Mouse (Mus musculus): Measurements from ENCODE around the gene Iqcg. TPM values are rescaled to one million over a fixed set of nuclear protein-coding genes. Genes with fewer than 3 reads are reported as not detected.

The Iqcg gene
- polyA plus RNA-seq, 1 experiment: 0.92 TPM

DNA sequence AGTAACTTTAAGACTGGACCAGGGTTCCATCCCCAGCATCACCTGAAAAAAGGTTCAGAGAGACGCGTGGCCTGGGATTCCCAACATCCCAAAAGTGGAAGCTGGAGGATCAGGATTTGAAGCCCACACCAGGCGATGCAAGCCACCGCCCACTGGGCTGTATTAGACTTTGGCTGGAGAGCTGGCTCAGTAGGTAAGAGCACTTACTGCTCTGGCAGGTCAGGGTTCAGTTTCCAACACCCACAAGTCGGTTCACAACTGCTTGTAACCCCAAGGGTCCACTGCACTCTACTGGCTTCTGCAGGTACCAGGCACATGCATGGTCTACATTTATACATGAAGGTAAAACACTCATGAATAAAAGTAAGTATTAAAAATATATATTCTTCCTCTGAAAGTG, 42.2 kb downstream of the Iqcg start:
- Histone ChIP-seq H3K4me3 (ENCODE audit: insufficient read depth, poor library complexity, severe bottlenecking) (no peak overlapping the region), H3K27me3 (ENCODE audit: control insufficient read depth, insufficient read depth, insufficient read length) (no peaks in the 10 kb centered on the region), H3K36me3 (ENCODE audit: control insufficient read depth, insufficient read depth) (peaks cover 41% of the 10 kb centered on the region), H3K79me2 (ENCODE audit: control insufficient read depth, insufficient read depth) (no peaks in the 10 kb centered on the region), H3K79me3 (ENCODE audit: low read depth) (no peaks in the 10 kb centered on the region), H3ac (ENCODE audit: control insufficient read depth, insufficient read length, low read depth) (no peak overlapping the region)
- TF ChIP-seq MAX (IDR thresholded peaks at IDR 0.05) (no peak), CTCF (IDR thresholded peaks at IDR 0.05; ENCODE audit: control insufficient read depth, insufficient read depth, insufficient read length) (no peak), MYOD1 (IDR thresholded peaks at IDR 0.05; ENCODE audit: control insufficient read depth, insufficient read length, low read depth) (no peak), CEBPB (IDR thresholded peaks at IDR 0.05; ENCODE audit: low read depth) (no peak), MYOG (IDR thresholded peaks at IDR 0.05; ENCODE audit: control insufficient read depth, extremely low read depth, insufficient read length) (no peak), USF1 (IDR thresholded peaks at IDR 0.05; ENCODE audit: low read depth) (no peak), FOSL1 (IDR thresholded peaks at IDR 0.05; ENCODE audit: insufficient read depth, low read length, poor library complexity, severe bottlenecking) (no peak)

DNA sequence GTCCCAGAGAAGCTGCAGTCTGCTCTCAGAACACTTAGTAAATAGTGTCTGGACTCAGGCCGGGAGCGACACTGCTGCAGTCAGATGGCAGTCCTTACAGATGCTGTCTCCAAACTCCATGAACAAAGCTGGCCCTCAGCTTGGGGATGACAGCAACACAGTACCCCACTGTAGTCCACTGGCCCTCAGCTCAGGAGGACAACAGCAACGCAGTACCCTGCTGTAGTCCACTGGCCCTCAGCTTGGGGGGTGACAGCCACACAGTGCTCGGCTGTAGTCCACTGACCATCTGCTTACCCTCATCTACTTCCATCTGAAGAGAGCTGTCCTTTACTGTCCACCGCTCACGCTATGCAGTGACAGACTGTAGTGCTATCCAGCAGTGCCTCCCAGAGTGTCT, 45.9 kb downstream of the Iqcg start:
- H3K36me3 ChIP-seq (ENCODE audit: control insufficient read depth, insufficient read depth): peaks cover 60% of the 10 kb centered on the region
- no peaks in the 10 kb centered on the region for H3K79me2 ChIP-seq (ENCODE audit: control insufficient read depth, insufficient read depth)
- no peaks in the 10 kb centered on the region for H3K79me3 ChIP-seq (ENCODE audit: low read depth)
- TF ChIP-seq MYOD1 (IDR thresholded peaks at IDR 0.05; ENCODE audit: control insufficient read depth, insufficient read length, low read depth) (no peak), USF1 (IDR thresholded peaks at IDR 0.05; ENCODE audit: low read depth) (no peak), FOSL1 (IDR thresholded peaks at IDR 0.05; ENCODE audit: insufficient read depth, low read length, poor library complexity, severe bottlenecking) (no peak), CTCF (IDR thresholded peaks at IDR 0.05; ENCODE audit: control insufficient read depth, insufficient read depth, insufficient read length) (no peak), MAX (IDR thresholded peaks at IDR 0.05) (no peak), CEBPB (IDR thresholded peaks at IDR 0.05; ENCODE audit: low read depth) (no peak), MYOG (IDR thresholded peaks at IDR 0.05; ENCODE audit: control insufficient read depth, extremely low read depth, insufficient read length) (no peak)
- H3K4me3 ChIP-seq (ENCODE audit: insufficient read depth, poor library complexity, severe bottlenecking): no peak overlapping the region
- no peaks in the 10 kb centered on the region for H3K27me3 ChIP-seq (ENCODE audit: control insufficient read depth, insufficient read depth, insufficient read length)
- no peak overlapping the region for H3ac ChIP-seq (ENCODE audit: control insufficient read depth, insufficient read length, low read depth)

DNA sequence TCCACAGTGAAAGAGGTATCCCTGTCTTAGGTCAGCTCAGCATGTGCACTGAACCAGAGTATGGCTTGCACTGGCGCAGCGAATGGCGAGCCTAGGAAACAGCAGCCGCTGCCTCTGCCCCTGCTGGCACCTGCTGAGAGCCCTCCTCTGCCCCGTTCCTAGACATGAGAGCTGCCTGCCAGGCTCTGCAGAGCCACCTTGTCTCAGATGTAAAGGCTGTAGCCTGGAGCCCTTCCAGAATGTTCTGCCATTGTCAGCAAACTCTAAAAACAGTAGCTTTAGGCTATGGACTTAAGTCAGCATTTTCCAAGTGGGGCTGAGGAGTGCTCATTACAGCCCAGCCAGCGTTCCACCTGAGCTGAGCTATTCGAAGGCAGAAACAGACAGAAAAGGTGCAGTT, 48.6 kb downstream of the Iqcg start:
- no peak for TF ChIP-seq MYOD1 (IDR thresholded peaks at IDR 0.05; ENCODE audit: control insufficient read depth, insufficient read length, low read depth)
- TF ChIP-seq USF1 (IDR thresholded peaks at IDR 0.05; ENCODE audit: low read depth): no peak
- H3K27me3 ChIP-seq (ENCODE audit: control insufficient read depth, insufficient read depth, insufficient read length): no peaks in the 10 kb centered on the region

DNA sequence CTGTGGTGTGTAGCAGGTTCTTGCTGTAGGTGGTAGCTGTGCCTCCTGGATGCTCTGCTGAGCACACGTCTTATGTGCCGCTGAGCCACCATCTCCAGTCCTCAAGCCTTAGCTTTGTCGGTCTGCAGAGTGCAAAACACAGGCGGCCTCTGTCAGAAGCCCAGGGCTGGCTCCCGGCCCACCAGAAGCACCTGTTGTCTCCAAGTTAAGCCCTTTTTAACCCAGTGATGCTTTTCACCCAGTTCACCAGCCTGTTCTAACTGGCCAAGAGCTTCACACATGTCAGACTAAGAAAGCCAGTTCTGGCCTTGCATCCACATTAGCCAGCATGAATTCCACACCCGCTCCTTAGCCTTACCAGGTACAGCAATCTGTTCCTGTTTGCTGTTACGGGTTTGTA, 49.1 kb downstream of the Iqcg start:
- TF ChIP-seq USF1 (IDR thresholded peaks at IDR 0.05; ENCODE audit: low read depth) (no peak), MAX (IDR thresholded peaks at IDR 0.05) (no peak), CEBPB (IDR thresholded peaks at IDR 0.05; ENCODE audit: low read depth) (no peak), MYOG (IDR thresholded peaks at IDR 0.05; ENCODE audit: control insufficient read depth, extremely low read depth, insufficient read length) (no peak), CTCF (IDR thresholded peaks at IDR 0.05; ENCODE audit: control insufficient read depth, insufficient read depth, insufficient read length) (no peak), FOSL1 (IDR thresholded peaks at IDR 0.05; ENCODE audit: insufficient read depth, low read length, poor library complexity, severe bottlenecking) (no peak), MYOD1 (IDR thresholded peaks at IDR 0.05; ENCODE audit: control insufficient read depth, insufficient read length, low read depth) (no peak)
- Histone ChIP-seq H3K79me2 (ENCODE audit: control insufficient read depth, insufficient read depth) (no peaks in the 10 kb centered on the region), H3K27me3 (ENCODE audit: control insufficient read depth, insufficient read depth, insufficient read length) (no peaks in the 10 kb centered on the region), H3ac (ENCODE audit: control insufficient read depth, insufficient read length, low read depth) (no peak overlapping the region), H3K79me3 (ENCODE audit: low read depth) (no peaks in the 10 kb centered on the region), H3K4me3 (ENCODE audit: insufficient read depth, poor library complexity, severe bottlenecking) (no peak overlapping the region), H3K36me3 (ENCODE audit: control insufficient read depth, insufficient read depth) (peaks cover 49% of the 10 kb centered on the region)

More for the DNA sequence above, 48.6 kb downstream of the Iqcg start:
- no peaks in the 10 kb centered on the region for H3K79me2 ChIP-seq (ENCODE audit: control insufficient read depth, insufficient read depth)
- H3K79me3 ChIP-seq (ENCODE audit: low read depth): no peaks in the 10 kb centered on the region
- H3K36me3 ChIP-seq (ENCODE audit: control insufficient read depth, insufficient read depth): peaks cover 49% of the 10 kb centered on the region
- H3K4me3 ChIP-seq (ENCODE audit: insufficient read depth, poor library complexity, severe bottlenecking): no peak overlapping the region
- H3ac ChIP-seq (ENCODE audit: control insufficient read depth, insufficient read length, low read depth): no peak overlapping the region

DNA sequence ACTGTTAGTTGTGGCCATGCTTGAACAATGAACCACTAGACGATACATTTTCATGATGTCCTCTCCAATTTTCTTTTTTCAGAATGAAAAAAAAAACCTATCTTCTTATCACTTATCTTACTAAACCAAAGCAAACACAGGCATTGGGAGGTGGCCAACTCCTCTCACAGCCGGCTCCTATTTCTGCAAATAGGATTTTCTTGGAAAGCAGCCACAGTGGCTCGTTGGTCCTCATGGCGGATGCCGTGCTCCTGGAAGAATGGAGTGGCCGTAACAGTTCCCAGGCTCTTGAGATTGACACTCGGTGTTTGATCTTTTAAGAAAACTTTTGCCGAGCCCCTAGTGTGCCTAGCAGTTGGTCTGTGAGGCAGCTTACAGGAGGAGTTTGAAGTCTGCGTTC, 50.8 kb downstream of the Iqcg start:
- Histone ChIP-seq H3K79me2 (ENCODE audit: control insufficient read depth, insufficient read depth) (no peaks in the 10 kb centered on the region), H3ac (ENCODE audit: control insufficient read depth, insufficient read length, low read depth) (no peak overlapping the region), H3K36me3 (ENCODE audit: control insufficient read depth, insufficient read depth) (peaks cover 59% of the 10 kb centered on the region), H3K79me3 (ENCODE audit: low read depth) (no peaks in the 10 kb centered on the region), H3K4me3 (ENCODE audit: insufficient read depth, poor library complexity, severe bottlenecking) (no peak overlapping the region), H3K27me3 (ENCODE audit: control insufficient read depth, insufficient read depth, insufficient read length) (no peaks in the 10 kb centered on the region)
- TF ChIP-seq CEBPB (IDR thresholded peaks at IDR 0.05; ENCODE audit: low read depth) (no peak), MAX (IDR thresholded peaks at IDR 0.05) (no peak), USF1 (IDR thresholded peaks at IDR 0.05; ENCODE audit: low read depth) (no peak), MYOD1 (IDR thresholded peaks at IDR 0.05; ENCODE audit: control insufficient read depth, insufficient read length, low read depth) (no peak), CTCF (IDR thresholded peaks at IDR 0.05; ENCODE audit: control insufficient read depth, insufficient read depth, insufficient read length) (no peak), MYOG (IDR thresholded peaks at IDR 0.05; ENCODE audit: control insufficient read depth, extremely low read depth, insufficient read length) (no peak), FOSL1 (IDR thresholded peaks at IDR 0.05; ENCODE audit: insufficient read depth, low read length, poor library complexity, severe bottlenecking) (no peak)

DNA sequence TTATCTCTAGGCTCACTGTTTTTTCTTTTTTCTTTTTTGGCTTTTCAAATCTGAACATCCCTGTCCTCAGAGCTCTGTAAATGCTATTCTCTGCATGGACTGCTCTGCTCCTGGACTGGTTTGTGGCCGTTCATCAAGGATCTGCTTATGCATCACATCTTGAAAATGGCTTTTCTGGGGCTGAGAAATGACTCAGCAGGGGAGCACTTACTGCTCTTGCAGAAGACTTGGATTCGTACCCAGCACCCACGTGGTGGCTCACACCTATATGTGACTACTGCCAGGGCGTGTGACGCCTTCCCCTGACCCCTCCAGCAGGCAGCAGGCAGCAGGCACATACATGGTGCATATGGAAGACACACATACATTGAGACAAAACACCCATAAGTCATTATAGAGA, 63.9 kb downstream of the Iqcg start:
- TF ChIP-seq MYOD1 (IDR thresholded peaks at IDR 0.05; ENCODE audit: control insufficient read depth, insufficient read length, low read depth) (no peak), USF1 (IDR thresholded peaks at IDR 0.05; ENCODE audit: low read depth) (no peak), FOSL1 (IDR thresholded peaks at IDR 0.05; ENCODE audit: insufficient read depth, low read length, poor library complexity, severe bottlenecking) (no peak), MYOG (IDR thresholded peaks at IDR 0.05; ENCODE audit: control insufficient read depth, extremely low read depth, insufficient read length) (no peak), CEBPB (IDR thresholded peaks at IDR 0.05; ENCODE audit: low read depth) (no peak)
- H3ac ChIP-seq (ENCODE audit: control insufficient read depth, insufficient read length, low read depth): no peak overlapping the region
- H3K36me3 ChIP-seq (ENCODE audit: control insufficient read depth, insufficient read depth): peaks cover 50% of the 10 kb centered on the region
- H3K4me3 ChIP-seq (ENCODE audit: insufficient read depth, poor library complexity, severe bottlenecking): no peak overlapping the region
- no peaks in the 10 kb centered on the region for H3K79me3 ChIP-seq (ENCODE audit: low read depth)
- H3K79me2 ChIP-seq (ENCODE audit: control insufficient read depth, insufficient read depth): no peaks in the 10 kb centered on the region
- H3K27me3 ChIP-seq (ENCODE audit: control insufficient read depth, insufficient read depth, insufficient read length): no peaks in the 10 kb centered on the region
